Mouse (Mus musculus) regulatory T cell (primary cell): Measurements from ENCODE around the gene Alx3.

ENCODE experiments used
- in situ Hi-C: fragments of 300-600 bp; cut with MboI, MseI; formaldehyde crosslinking; loops from one replicate; pipeline ENCODE4 v1.15.1; 2025; ENCODE audit warnings: high pct_unique_total_duplicates

Gene Alx3

DNA sequence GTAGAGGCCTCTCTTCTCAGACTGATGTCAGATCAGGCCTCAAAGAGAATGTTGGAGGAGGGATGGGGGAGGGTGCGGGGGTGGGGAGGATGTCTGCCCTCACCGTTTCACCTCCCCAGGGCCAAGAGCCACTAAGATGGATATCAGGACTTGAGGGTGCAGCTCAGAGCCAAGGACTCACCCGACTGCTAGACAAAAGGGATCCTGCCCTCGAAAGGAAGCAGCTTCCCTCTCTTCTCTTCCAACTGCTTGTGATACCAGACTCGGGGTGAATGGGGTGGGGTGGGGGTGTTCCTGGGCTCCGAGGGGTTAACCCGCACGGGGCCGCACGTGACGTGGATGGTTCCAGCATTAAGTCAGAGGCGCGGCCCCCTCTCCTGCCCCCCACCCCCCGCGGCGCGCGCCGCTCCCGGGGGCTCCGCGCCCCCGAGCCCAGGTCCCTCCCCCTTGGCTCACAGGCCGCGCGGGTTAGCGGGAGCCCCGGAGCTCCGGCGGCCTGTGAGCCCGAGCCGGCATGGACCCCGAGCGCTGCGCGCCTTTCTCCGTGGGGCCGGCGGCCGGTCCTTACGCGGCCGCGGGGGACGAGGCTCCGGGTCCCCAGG is at the start of gene Alx3:
Gene Alx3, plus strand, starts transcription at position 370 of the 602 bp plus-strand sequence.
- in situ Hi-C loops: no loop called here

DNA sequence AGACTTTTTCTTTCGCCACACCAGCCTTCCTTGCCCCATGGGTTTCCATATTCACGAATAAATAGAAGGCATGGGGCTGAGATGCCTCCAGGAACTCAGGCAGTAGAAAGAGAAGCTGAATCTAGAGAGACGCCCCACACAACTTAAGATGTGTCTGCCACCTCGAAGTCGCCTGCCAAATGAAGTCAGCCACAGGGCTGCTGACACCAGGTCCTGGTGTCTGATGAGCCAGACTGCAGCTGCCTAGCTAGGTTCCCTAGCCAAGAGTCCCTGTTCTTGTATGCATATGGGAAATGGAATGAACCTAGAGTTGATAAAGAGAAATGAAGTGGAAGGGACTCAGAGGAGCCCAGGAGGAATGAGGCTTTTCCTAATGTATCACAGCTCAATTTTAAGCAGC is 49.6 kb upstream of the Alx3 start:
- in situ Hi-C loops: no loop called here

DNA sequence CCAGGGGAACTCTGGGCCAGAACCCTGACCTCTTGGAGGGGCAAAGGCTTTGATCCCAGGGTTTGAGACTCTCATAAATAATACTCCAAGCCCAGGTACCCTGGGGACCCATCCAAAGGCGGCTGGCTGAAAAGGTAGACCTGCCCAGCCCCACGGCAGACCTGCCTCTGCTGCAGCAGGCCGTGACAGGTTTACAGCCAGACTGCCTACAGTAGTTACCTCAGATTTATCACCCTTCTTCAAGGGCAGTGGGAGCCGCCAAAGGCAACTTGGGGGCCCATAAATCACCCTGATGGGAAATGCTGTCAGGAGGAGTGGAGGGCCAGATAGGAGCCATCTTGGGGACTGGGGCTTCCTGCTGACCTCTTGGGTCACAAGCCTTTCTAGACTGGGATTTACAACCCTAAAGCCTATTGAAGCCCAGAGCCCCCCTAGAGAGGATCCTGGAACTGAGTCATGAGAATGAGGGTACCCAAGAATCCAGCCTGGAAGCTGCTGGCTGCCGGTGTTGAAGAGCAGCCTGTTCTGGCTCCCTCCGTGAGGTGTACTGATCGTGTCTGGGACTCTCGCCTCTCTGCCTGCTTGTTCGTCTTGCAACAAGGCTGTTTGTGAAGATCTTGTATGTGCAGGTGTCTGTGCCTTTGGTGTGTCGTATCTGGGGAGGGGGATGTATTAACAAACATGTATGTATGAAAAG is 49.0 kb upstream of the Alx3 start:
- in situ Hi-C loops: no loop called here

DNA sequence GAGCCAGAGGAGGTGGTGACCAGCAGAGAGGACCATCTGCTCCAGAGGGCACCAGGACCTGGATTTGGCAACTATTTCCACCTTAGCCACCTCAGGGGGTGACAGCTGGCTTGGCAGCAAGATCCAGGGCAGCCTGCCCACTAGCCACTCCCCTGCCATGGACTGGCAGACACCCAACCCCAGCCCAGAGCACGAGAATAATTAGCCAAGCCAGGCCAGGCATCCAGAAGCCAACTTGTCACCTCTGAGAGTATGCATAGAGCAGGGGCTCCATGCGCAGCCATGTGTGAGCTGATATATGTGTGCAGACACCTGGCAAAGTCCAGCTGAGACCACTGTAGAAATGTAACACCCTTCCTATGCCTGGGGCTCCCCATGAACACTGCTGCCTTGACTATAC is 47.9 kb upstream of the Alx3 start:
- in situ Hi-C loops: no loop called here

DNA sequence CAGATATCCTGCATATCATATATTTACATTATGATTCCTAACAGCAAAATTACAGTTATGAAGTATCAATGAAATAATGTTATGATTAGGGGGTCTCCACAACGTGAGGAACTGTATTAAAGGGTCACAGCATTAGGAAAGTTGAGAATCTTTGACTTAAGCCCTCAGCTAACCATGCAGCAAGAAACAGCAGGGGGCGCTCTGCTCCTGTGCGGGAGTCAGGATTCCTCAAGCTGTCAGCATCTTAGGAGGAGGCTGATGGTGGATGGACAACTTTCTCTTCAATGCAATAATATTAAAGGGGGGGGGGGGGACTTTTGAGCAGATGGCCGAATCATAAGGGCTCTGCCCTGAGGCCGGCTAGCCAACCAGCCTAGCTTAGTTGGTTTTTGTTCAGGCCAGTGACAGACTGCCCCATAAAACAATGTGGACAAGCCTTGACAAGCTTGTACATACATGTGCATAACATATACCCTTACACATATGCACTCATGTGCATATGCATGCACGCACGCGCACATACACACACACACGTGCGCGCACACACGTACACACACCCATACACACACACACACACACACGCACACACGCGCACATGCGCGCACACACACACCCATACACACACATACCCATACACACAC is 44.3 kb upstream of the Alx3 start:
- in situ Hi-C loops: no loop called here

DNA sequence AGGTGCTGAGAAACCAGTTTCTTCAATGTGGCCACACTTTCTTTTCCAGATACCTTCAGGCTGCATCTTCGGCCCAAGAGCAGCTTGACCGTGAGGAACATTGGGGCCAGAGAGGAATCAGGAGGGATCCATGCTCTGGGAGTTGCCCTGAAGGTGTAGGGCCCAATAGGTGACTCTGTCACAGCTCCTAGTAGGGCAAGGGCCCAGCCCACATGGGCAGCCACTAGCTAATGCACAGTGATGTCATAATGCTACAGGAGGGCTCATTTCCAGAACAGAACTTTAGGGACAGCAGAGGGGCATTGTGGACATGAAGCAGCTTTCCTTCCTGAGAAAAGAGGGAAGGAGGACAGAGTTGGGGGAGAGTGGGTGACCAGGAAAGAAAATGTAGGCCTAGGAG is 40.0 kb upstream of the Alx3 start, which contains the start of gene Ubl4b:
Gene Ubl4b, minus strand, starts transcription at position 232 of the 400 bp plus-strand sequence.
- in situ Hi-C loops: no loop called here

DNA sequence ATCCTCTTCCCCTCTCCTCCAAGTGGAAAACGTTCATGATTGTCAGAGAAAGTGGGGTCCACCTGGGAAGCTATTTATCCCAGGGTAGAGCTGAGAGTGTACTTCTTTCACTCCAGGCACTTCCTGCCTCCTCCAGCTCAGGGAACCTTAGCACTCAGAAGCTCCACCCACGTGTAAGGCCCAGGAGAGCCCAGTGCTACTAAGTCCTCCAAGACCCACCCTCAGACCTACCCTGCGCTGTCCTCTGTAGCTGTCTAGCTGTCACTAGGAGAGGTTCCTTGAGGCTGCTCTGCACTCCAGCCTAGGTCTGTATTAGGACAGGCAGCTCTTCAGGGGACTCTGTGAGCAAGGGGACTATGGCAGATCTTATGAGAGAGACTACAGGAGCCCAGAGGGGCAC is 36.1 kb upstream of the Alx3 start:
- in situ Hi-C loops: no loop called here

DNA sequence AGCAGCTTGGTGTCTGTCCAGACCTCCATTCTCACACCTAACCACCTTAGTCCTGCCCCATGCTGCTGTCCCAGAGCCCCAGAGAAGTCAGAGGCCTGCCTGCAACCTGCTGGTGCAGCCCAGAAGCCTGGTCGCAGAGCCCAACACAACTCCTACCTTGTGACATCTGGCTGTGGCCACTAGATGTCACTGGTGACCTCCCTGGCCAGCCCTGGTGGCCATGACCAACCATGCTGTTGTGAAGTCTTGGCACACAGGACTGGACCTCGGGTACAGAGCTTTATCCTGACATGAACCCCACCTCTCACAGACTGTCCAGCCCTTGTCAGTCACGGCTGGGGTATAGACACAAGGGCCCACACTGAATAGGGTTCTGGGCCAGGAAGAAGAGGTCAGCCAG is 35.6 kb upstream of the Alx3 start:
- in situ Hi-C loops: no loop called here

DNA sequence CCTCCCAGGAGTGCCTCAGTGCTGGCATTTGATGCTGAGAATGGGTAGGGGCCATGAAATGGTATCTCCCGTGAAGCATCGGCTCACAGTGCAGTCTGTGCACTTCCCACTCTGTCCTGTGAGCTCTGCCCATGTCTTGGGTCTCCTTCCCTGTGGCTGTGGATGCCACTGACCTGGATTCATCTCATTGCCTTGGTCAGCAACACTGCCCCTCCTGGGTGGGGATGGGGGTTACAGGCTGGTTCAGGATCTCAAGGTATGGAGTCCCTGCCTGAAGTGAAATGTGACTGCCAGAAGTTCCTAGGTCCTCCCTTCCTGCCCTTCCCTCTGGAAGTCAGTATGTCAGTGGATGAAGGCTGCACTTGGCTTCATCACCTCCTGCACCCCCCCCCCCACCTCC is 32.7 kb upstream of the Alx3 start:
- in situ Hi-C loops: no loop called here

DNA sequence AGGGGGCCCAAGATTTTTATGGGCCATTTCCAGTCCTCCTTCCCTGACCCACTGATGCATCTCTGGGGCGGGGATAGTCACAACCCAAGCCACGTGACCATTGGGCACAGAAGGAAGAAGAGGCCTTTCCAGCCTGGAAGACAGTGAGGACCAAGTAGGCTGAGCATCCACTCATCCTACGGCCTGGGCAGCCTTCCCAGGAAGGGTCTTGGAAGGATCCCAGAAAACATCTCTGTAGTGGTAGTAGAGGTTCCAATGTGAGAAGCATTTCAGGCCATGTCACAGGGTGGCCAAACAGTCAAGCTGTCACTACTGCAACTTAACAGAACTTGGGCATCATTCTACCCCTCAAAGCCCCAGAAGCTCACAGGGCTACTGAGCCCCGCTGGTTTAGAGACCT is 32.2 kb upstream of the Alx3 start:
- in situ Hi-C loops: no loop called here

DNA sequence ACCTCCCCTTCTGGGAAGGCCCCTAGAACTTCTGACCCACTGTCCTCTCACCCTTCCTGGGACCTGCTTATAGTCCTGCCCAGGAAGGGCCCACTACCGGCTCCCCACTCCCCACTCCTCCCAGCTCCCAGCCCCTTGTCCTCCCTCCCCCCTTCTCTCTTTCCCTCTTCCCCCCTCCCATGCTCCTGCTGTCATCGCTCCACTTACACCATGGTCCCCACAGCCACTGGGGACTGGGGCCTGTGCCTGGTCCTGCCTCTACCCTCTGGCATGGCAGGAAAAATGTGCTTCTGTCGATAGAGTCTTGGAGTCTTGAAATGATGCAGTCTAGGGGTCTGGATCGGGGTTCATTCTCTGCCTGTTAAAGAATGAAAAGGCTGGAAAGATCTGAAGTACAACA is 31.0 kb upstream of the Alx3 start:
- in situ Hi-C loops: no loop called here

DNA sequence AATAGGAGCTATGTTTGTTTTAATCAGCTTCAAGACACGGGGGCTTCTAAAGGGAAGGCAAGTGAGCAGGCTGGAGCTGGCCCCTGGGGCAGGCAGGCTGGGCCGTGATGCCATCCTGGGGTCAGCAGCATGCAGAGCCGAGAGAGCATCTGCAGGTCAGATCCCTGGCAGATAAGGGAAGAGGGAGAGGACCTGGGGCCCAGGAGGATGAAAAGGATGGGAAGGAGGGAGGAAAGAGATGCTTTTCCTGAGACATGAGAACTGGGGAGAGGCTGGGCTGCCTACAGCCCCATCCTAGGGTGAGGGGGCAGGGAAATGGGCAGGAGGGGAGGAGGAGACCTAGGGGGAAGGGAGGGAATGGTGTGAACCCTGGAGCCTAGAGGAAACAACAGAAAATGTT is 29.5 kb upstream of the Alx3 start:
- in situ Hi-C loops: no loop called here

DNA sequence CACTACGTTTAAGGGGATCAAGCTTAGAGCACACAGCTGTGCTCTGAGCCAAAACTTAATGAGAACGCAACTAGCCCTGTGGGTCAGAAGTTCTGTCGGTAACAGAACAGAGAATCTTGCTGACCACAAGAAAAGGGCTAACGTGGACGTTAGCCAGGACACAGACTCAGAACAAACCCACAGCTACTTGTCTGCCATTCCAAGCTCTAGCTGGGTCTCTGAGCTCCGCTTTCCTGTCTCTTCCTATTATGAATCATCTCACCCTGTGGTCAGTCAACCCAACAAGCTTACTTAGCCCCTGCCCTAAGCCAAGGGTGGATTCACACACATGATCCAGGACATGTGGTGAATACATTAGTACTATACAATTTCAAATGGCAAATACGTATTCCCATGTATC is 27.1 kb upstream of the Alx3 start:
- in situ Hi-C loops: no loop called here

DNA sequence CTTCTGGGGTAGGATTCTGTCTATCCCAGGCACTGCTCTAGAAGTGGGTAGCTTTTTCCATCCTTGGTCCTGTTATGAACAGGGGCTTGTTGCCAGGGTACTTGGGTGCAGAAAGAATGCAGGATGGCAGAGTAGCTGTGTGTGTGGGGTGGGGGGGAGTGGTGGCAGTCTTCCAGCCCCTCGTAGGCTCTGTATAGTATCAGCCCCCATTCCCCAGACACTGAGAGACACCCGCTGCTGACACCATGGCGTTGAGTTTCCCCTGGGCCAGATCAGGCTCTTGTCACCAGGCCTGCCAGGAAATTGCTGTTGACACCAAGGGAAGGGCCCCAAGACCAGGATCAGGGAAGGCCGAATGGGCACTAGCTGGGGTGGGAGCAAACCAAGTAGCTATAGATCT is 26.1 kb upstream of the Alx3 start:
- in situ Hi-C loops: no loop called here

DNA sequence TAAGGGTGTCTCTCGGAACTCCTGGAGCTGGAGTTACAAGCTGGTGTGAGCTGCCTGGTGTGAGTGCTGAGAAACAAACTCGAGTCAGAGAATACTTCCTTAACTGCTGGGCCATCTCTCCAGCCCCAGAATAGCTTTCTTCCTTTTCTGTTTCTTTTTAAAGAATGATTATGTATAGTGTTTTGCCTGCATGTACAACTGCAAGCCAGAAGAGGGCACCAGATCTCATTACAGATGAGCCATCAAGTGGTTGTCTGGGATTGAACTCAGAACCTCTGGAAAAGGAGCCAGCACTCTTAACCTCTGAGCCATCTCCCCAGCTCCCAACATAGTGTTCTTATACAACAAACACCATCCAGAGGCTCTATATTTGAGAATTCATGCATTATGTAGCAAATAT is 23.6 kb upstream of the Alx3 start:
- in situ Hi-C loops: no loop called here

DNA sequence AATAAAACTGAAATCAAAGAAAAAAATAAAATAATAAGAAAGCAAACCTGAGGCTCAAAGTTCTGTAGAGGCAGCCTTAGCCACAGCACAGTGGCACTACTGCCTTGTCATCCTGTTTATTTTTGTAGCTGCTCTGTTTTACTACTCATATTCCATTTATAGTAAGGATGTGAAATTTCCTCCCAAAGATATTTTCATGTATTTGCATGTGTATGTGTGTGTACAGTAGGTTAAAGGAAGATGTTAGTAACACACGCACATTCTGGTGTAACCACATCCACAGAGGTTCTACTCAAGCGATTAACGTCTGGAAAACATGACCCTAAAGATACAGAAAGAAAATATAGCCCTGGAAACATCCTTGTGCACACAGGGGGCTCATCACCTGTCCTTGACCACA is 18.0 kb upstream of the Alx3 start:
- in situ Hi-C loops: no loop called here

DNA sequence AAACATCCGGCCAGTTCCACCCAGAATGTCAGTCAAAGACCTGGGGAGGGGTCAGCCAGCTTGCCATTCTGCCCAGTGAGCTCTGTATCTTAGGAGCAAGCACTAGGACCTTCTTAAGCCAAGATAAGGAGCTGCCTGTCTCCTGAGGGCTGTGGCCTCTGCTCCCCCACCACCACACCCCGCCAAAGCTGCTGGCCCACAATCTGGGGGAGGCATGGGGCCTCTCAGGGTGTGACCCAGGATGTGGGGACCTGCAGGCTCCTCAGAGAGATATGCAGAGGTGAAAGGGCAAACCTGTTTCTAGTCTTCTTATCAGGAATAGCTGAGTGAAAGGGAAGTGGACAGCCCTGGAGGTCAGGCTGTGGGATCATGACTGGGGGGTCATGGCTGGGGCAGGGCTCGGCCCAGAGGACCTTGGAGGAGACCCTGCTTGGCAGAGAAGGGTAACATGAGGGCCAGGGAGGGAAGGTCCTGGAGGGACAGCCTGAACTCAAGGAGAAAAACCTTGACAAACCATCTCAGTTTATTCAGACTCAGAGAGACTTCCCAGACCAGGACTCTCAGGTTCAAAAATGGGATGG is 16.9 kb upstream of the Alx3 start:
- in situ Hi-C loops: no loop called here

DNA sequence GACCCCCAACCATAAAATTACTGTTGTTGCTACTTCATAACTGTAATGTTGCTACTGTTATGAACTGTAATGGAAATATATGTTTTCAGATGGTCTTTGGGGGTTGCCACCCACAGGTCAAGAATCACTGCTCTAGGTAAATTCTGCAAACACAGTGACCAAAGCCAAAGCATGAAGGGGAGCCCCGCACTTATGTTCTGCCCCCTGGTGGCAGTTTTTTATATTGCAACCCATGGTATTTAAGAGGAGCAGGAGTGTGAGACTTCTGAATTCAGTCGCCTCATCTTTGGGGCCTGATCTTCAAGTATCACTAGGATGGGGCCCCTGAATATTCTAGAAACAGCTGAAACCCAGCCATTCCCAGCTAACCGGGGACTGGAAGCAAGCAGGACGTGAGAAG is 15.4 kb upstream of the Alx3 start:
- in situ Hi-C loops: no loop called here

DNA sequence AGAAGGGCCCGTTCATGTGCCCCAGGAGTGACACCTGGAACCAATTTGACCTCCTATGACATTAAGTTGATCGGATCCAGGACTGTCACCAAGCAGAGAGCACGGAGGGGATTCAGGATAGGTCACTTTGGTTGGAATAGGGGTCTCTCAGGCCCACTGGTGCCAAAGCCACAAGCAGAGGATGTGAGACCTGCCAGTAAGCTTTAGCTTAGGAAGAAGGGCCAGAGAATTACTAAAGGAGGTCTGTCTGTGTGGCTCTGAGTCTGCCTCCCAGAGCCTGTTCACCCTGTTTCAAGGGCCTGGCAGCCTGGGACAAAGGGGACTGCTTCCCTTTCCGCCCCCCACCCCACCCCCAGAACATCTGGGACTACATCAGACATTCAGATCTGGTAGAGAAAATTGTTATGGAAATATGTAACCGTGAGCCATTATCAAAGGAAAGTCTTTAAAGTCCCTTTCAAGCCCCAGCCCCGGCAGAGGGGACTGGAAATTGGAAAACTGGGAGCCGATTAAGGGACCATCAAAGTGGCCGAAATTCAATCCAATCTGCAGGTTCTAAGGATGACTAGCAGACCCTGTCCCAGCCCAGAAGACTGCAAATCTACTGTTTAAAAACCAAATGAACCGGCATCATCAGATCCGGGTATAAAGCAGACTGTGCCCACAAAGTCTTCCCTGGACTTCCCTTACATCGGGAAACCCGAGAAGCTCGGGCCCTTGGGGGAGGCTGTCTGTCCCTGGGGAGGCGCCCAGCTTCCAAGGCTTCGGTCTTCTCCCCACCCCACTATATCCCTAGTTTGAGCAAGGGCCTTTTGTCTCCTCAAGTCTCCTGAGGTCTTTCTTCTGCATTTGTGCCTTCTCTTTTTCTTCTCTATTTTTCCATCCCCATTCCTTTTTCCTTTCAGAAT is 13.5 kb upstream of the Alx3 start:
- in situ Hi-C loops: loop anchor here (10.0 kb wide), 1 partner anchor 617 kb away; no protein-coding TSS in a partner anchor

DNA sequence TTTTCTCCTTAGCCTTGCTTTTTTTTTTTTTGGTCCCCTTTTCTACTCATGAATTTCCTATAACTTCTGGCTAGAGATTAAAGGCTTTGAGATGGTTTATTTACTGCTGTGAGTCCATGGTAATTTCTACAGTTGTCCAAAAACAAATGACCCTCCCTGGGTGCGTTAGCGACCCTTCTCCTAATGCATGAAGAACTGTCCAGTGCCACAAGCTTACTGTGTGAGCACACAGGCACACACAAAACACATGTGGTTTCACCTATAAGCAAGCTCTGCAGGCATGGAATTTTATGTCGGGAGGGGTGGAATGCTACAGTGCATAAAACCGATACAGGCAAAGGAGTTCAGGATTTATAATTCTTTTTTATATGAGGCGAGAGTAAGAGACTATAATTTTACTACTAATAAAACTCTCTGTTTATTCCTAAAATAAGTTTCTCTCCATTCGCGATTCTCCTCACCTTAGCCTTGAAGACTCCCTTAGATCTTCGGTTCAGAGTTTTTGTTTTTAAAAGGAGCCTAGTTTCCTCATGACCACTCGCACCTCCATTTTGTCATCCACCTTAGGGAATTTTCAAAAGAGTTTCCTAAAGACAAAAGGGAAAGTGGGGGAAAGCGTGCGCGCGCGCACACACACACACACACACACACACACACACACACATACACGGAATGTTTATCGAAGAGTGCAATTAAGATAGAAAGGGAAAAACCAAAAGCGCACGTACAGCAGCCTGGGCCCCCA is 12.5 kb upstream of the Alx3 start:
- in situ Hi-C loops: loop anchor here (10.0 kb wide), 1 partner anchor 618 kb away; no protein-coding TSS in a partner anchor
